Mouse (Mus musculus) kidney, postnatal 0 days (tissue): ENCODE data around the gene Med12. TPM values are rescaled to one million over a fixed set of nuclear protein-coding genes. Genes with fewer than 3 reads are reported as not detected.
A peak's percentile ranks its signal among the peaks of the same experiment; 100 is the strongest.
"Not testable (repeated sequence)": the region's sequence is repeated elsewhere in the genome, so short reads cannot be mapped to it uniquely, and the experiment has no call there.

ENCODE experiments used
- ATAC-seq: fragments of 200-750 bp; cut with Nextera tagmentation; replicated peaks from 2 replicates; pipeline ENCODE4 v1.8.0; 2017; ENCODE audit warnings: low read depth, moderate number of reproducible peaks, moderate TSS enrichment, moderate library complexity; ENCODE audit not compliant: low FRiP score
- DNase-seq: peaks from one replicate; pipeline ENCODE4 v3.0.0-alpha.2; 2016; ENCODE audit warnings: low spot score
- H3K27ac ChIP-seq: fragments of 300-500 bp; sonication (generic); 2 replicates; pipeline ENCODE4 v1.5.1; 2014; ENCODE audit warnings: mild to moderate bottlenecking
- H3K27me3 ChIP-seq: fragments of 300-500 bp; sonication (generic); 2 replicates; pipeline ENCODE4 v1.6.1; 2014; ENCODE audit warnings: low read length, mixed read lengths; ENCODE audit not compliant: insufficient read depth
- H3K36me3 ChIP-seq: fragments of 300-500 bp; sonication (generic); 2 replicates; pipeline ENCODE4 v1.6.1; 2014; ENCODE audit warnings: low read length, mixed read lengths; ENCODE audit not compliant: insufficient read depth
- H3K4me1 ChIP-seq: fragments of 300-500 bp; sonication (generic); replicated peaks from 2 replicates; pipeline ENCODE4 v1.6.1; 2014; ENCODE audit warnings: antibody characterized with exemption, low read length, mixed read lengths; ENCODE audit not compliant: insufficient read depth
- H3K4me2 ChIP-seq: fragments of 300-500 bp; sonication (generic); 2 replicates; pipeline ENCODE4 v1.6.1; 2014; ENCODE audit warnings: mild to moderate bottlenecking, low read length, moderate library complexity, mixed read lengths
- H3K4me3 ChIP-seq: fragments of 300-500 bp; sonication (generic); replicated peaks from 2 replicates; pipeline ENCODE4 v1.5.1; 2014; ENCODE audit warnings: low read depth, low read length
- H3K9ac ChIP-seq: fragments of 300-500 bp; sonication (generic); 2 replicates; pipeline ENCODE4 v1.6.1; 2014; ENCODE audit warnings: low read depth, low read length
- H3K9me3 ChIP-seq: fragments of 300-500 bp; sonication (generic); replicated peaks from 2 replicates; pipeline ENCODE4 v1.6.1; 2016; ENCODE audit warnings: low read length, inconsistent platforms, mixed read lengths
- CTCF ChIP-seq: IDR thresholded peaks from 2 replicates; pipeline ENCODE4 v1.5.1; 2016; ENCODE audit warnings: antibody characterized with exemption, low read depth, mild to moderate bottlenecking, moderate library complexity
- WGBS: fragments of 180-500 bp; shearing (Covaris S2); extraction: QIAGEN DNeasy Blood & Tissue Kit; methylation state at CpG from one replicate; pipeline ENCODE4 v1.1.7; 2014; 5-methylcytosine and 5-hydroxymethylcytosine counted together
- polyA plus RNA-seq: library from polyadenylated mRNA; unstranded; fragments of >200 nt; fragmentation: Nextera tagmentation; extraction: Ambion mirVana; gene quantifications from 2 replicates; pipeline ENCODE4 v1.2.1, GENCODE M21; 2015

Gene Med12
- polyA plus RNA-seq, 1 experiment from 2014 or later: 19.8 TPM

DNA sequence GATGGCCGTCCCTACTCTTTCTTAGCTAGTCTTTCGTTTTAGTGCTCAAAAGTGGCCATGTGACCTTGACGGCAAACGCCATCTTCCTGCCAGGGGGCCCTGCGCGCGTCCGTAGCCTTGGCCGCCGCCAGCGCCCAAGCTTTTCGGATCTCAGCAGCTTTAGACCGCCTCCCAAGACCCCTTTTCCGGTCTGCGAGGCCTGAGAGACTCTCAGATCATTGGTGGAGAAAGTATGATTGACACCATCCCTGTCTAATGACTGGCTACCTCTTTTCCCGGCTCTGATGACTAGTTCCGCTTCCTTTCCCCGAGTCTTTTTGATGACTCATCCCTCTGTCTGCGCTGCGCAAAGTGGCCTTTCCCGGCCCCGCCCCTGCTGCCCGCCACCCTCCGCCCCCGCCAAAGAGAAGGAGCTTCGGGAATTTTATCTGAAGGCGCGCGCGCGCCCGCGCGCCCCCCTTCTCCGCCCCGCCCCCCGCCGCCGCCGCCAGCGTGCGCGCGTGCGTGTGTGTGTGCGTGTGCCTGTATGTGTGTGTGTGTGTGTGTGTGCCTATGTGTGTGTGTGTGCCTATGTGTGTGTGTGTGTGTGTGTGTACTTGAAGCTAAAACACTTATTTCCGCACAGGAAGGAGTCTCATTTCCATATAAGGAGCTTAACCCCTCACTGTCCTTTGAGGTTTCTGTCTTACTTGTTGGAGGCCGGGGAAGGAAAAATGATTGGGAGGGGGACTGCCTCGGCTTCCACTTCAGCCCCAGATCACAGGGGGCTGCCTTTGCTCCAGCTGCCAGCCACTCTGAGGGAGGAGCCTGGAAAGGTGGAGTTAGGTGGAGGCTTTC, 58.8 kb downstream of the Med12 start:
- ATAC-seq: peak; percentile 96
- Histone ChIP-seq H3K36me3 (no peaks in the 10 kb centered on the region), H3K4me2 (peak overlapping the region; percentile 59), H3K27ac (peak overlapping the region; percentile 91), H3K27me3 (no peaks in the 10 kb centered on the region), H3K4me1 (no peaks in the 10 kb centered on the region), H3K9ac (peak overlapping the region; percentile 51; the same call in 1 of the 2 replicates), H3K4me3 (peak overlapping the region; percentile 34), H3K9me3 (no peaks in the 10 kb centered on the region)
- peak; percentile 98 for DNase-seq
- 23% methylated on average over 49 of the region's 49 CpGs for WGBS
- TF ChIP-seq CTCF: no peak

DNA sequence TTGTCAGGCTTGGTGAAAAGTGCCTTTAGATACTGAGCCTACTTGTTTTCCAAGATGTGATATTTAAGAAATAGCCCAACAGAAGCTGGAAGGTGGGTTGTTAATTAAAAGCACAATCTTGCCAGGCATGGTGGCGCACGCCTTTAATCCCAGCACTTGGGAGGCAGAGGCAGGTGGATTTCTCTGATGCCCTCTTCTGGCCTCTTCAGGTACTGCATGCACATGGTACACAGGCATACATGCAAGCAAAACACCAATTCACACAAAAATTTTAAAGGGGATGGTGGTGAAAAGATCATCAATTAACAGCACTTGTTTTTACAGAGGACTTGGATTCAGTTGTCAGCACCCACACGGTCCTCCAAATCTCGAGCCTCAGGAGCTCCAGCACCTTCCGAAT, 60.8 kb downstream of the Med12 start:
- 87% methylated on average over 5 of the region's 5 CpGs for WGBS
- H3K36me3 ChIP-seq: no peaks in the 10 kb centered on the region
- H3K27ac ChIP-seq: no peak overlapping the region
- H3K9ac ChIP-seq: no peak overlapping the region
- H3K27me3 ChIP-seq: no peaks in the 10 kb centered on the region
- H3K4me1 ChIP-seq: no peaks in the 10 kb centered on the region
- H3K4me2 ChIP-seq: no peak overlapping the region
- no peak overlapping the region for H3K4me3 ChIP-seq
- peak; percentile 59 for TF ChIP-seq CTCF
- DNase-seq: no peak
- no peaks in the 10 kb centered on the region for H3K9me3 ChIP-seq
- ATAC-seq: no peak

DNA sequence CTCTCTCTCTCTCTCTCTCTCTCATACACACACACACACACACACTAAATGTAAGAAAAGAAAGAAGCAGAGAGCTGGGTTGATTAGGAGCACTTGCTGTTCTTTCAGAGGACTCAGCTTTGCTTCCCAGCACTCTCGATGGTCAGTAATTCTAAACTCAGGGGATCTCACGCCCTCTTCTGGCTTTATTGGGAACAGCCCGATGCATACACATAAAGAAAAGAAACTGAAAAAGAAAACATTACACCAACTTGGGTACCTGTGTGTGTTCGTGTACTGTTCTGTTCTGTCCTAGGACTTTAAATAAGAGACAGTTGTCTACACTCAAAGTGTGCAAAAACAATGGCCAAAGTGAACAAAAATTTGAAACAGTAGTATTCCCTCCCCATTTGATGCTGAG, 64.8 kb downstream of the Med12 start:
- WGBS: 56% methylated on average over 4 of the region's 4 CpGs
- Histone ChIP-seq H3K9ac (no peak overlapping the region), H3K27me3 (no peaks in the 10 kb centered on the region), H3K36me3 (no peaks in the 10 kb centered on the region), H3K27ac (no peak overlapping the region), H3K4me1 (no peaks in the 10 kb centered on the region), H3K4me2 (no peak overlapping the region), H3K4me3 (no peak overlapping the region), H3K9me3 (no peaks in the 10 kb centered on the region)
- TF ChIP-seq CTCF: peak; percentile 9; the same call in 1 of the 2 replicates
- DNase-seq: no peak
- no peak for ATAC-seq

DNA sequence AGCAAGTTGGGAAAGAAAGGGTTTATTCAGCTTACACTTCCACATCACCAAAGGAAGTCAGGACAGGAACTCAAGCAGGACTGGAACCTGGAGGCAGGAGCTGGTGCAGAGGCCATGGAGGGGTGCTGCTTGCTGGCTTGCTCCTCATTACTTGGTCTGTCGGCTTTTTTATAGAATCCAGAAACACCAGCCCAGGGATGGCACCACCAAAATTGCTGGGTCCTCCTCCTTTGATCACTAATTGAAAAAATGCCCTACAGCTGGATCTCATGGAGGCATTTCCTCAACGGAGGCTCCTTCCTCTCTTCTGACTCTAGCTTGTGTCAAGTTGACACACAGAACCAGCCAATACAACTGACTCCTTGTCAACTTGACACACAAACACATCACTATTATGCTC, 69.0 kb downstream of the Med12 start:
- not testable (repeated sequence) for H3K9me3 ChIP-seq, H3K4me2 ChIP-seq, H3K4me3 ChIP-seq, H3K4me1 ChIP-seq, H3K9ac ChIP-seq, DNase-seq, H3K27ac ChIP-seq, H3K36me3 ChIP-seq, H3K27me3 ChIP-seq, ATAC-seq
- WGBS: 58% methylated on average over 2 of the region's 2 CpGs

DNA sequence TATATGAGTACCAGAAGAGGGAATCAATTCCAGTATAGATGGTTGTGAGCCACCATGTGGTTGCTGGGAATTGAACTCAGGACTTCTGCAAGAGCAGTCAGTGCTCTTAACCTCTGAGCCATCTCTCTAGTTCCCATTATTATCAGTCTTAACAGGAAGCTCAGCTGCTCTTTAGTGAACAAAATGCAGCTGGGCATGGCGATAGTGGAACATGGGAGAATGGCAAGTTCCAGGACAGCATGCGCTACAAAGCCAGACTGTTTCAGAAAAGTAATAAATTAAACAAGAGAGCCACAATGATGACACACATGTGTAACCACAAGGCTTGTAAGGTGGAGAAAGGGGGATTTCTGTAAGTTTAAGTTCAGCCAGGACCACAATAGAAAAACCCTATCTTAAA, 71.6 kb downstream of the Med12 start:
- Histone ChIP-seq H3K4me1 (no peaks in the 10 kb centered on the region), H3K4me3 (no peak overlapping the region), H3K36me3 (no peaks in the 10 kb centered on the region), H3K9me3 (no peaks in the 10 kb centered on the region), H3K27me3 (no peaks in the 10 kb centered on the region), H3K9ac (no peak overlapping the region), H3K4me2 (no peak overlapping the region), H3K27ac (no peak overlapping the region)
- no peak for TF ChIP-seq CTCF
- WGBS: 91% methylated on average over 2 of the region's 2 CpGs
- ATAC-seq (no peak), DNase-seq (no peak)

DNA sequence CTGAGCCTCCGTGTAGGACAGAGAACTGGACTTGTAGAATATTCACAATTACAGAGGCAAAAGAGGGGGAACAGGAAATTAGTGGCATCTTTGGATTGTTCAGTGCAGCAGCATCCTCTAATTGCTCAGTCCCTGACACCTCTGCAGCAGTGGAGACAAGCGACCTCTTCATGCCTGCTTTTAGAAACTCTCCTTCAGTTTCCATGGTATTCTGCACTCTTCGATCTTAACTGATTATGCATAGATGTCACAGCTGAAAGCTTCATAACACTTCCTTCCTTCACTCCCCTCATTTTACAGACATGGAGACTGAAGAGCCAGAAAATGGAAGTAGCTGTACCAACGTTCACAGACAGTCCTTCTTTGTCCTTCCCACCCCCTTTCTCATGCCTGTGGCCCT, 72.6 kb downstream of the Med12 start:
- no peaks in the 10 kb centered on the region for H3K27me3 ChIP-seq
- DNase-seq (no peak), ATAC-seq (no peak)
- TF ChIP-seq CTCF: no peak
- no peak overlapping the region for H3K4me3 ChIP-seq
- no peaks in the 10 kb centered on the region for H3K9me3 ChIP-seq
- no peak overlapping the region for H3K4me2 ChIP-seq
- H3K27ac ChIP-seq: no peak overlapping the region
- no peaks in the 10 kb centered on the region for H3K4me1 ChIP-seq
- no peaks in the 10 kb centered on the region for H3K36me3 ChIP-seq
- no peak overlapping the region for H3K9ac ChIP-seq
- 55% methylated on average over 4 of the region's 4 CpGs for WGBS

Other genes with a start within 250 kb of the Med12 start
- not detected in 2 replicates for gene Tex11, start 214.4 kb upstream of the Med12 start, polyA plus RNA-seq
- gene Slc7a3, start 188.0 kb upstream of the Med12 start, polyA plus RNA-seq: 1.6 TPM in 2 replicates
- gene Snx12, start 51.5 kb upstream of the Med12 start, polyA plus RNA-seq: 46.7 and 48.8 TPM in 2 replicates
- gene Foxo4, start 19.5 kb upstream of the Med12 start, polyA plus RNA-seq: 2.8 and 2.9 TPM in 2 replicates
- not detected in 2 replicates for gene Gm614, start 10.0 kb upstream of the Med12 start, polyA plus RNA-seq
- gene Il2rg, start 5.8 kb upstream of the Med12 start, polyA plus RNA-seq: 18.7 and 20.0 TPM in 2 replicates
- not detected in 2 replicates for gene Gm20489, start 5.0 kb upstream of the Med12 start, polyA plus RNA-seq
- 1.7 and 2.8 TPM in 2 replicates for gene Nlgn3, start 25.1 kb downstream of the Med12 start, polyA plus RNA-seq
- 49.8 and 52.9 TPM in 2 replicates for gene Gjb1, start 102.3 kb downstream of the Med12 start, polyA plus RNA-seq
- gene Zmym3, start 146.8 kb downstream of the Med12 start, polyA plus RNA-seq: 16.9 and 19.1 TPM in 2 replicates
- 265 and 282 TPM in 2 replicates for gene Nono, start 155.3 kb downstream of the Med12 start, polyA plus RNA-seq
- 0.34 and 0.79 TPM in 2 replicates for gene Itgb1bp2, start 175.1 kb downstream of the Med12 start, polyA plus RNA-seq